In the genomic region with DNA sequence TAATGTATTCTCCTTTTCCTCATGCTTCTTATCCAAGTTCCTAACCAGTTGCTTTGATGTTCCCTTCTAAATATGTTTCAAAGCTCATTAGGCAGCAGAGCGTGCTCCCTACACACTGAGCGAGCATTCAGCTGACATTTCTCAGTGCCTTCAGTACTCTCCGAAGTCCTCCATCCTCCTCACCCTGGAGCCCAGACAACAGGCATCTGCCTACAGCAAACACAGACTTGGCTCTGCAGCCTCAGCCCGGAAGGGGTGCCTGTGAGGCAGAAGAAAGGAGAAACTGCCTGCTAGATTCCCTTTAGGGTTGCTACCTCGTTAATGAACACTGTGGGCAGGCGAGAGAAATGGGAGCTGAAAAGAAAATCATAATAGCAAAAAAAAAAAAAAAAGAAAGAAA, we compare ENCODE assay signal across 15 mouse cellular contexts. TPM values are rescaled to one million over a fixed set of nuclear protein-coding genes. Genes with fewer than 3 reads are reported as not detected.
A peak's percentile ranks its signal among the peaks of the same experiment; 100 is the strongest.
DNase-seq lines count a peak whose midpoint lies in the region; ATAC-seq and TF ChIP-seq lines count a peak whose summit lies in the region.
"Had no signal": no experiment of that assay in that cellular context is flagged by ENCODE, and none has a peak within 500 bp of the region (broad histone marks: within the 10 kb centered on the region; RNA-seq: fewer than 3 reads in every experiment).

No protein-coding gene starts in this region.

- no peak for TF ChIP-seq CTCF in midbrain, postnatal 0 days (IDR thresholded peaks at IDR 0.05)

- no peak overlapping the region for H3K4me3 ChIP-seq in hindbrain, embryonic 16.5 days (ENCODE audit: low read length)
- no peak overlapping the region for H3K4me3 ChIP-seq in hindbrain, embryonic 13.5 days
- no peak overlapping the region for H3K4me3 ChIP-seq in forebrain, embryonic 15.5 days
- H3K4me3 ChIP-seq in midbrain, postnatal 0 days (ENCODE audit: low read depth, low read length): no peak overlapping the region
- H3K4me3 ChIP-seq: limb, embryonic 12.5 days had no signal

- H3K27me3 ChIP-seq in hindbrain, embryonic 16.5 days (replicated peaks; ENCODE audit: control insufficient read depth, insufficient read depth, low read length): no peaks in the 10 kb centered on the region
- H3K27me3 ChIP-seq in hindbrain, embryonic 13.5 days: no peaks in the 10 kb centered on the region
- no peaks in the 10 kb centered on the region for H3K27me3 ChIP-seq in forebrain, embryonic 15.5 days
- H3K27me3 ChIP-seq in midbrain, postnatal 0 days (ENCODE audit: insufficient read depth, low read length): no peaks in the 10 kb centered on the region
- H3K27me3 ChIP-seq: limb, embryonic 12.5 days had no signal

- no peak overlapping the region for H3K4me2 ChIP-seq in hindbrain, embryonic 16.5 days (ENCODE audit: low read length)
- no peak overlapping the region for H3K4me2 ChIP-seq in hindbrain, embryonic 13.5 days
- no peak overlapping the region for H3K4me2 ChIP-seq in forebrain, embryonic 15.5 days (replicated peaks)
- no peak overlapping the region for H3K4me2 ChIP-seq in midbrain, postnatal 0 days (ENCODE audit: low read depth, low read length, poor library complexity, severe bottlenecking)
- H3K4me2 ChIP-seq: hindbrain, embryonic 14.5 days; limb, embryonic 12.5 days had no signal

- H3K9me3 ChIP-seq in hindbrain, embryonic 16.5 days (ENCODE audit: control insufficient read depth, low read length): no peaks in the 10 kb centered on the region
- H3K9me3 ChIP-seq in hindbrain, embryonic 13.5 days: no peaks in the 10 kb centered on the region
- H3K9me3 ChIP-seq in forebrain, embryonic 15.5 days: no peaks in the 10 kb centered on the region
- H3K9me3 ChIP-seq in midbrain, postnatal 0 days (ENCODE audit: low read length): no peaks in the 10 kb centered on the region
- H3K9me3 ChIP-seq: limb, embryonic 12.5 days had no signal

- H3K9ac ChIP-seq in hindbrain, embryonic 16.5 days (ENCODE audit: low read depth, low read length): no peak overlapping the region
- no peak overlapping the region for H3K9ac ChIP-seq in hindbrain, embryonic 13.5 days
- 0 out of 2 replicates have a peak overlapping the region, but pooled peaks have one; percentile 14 for H3K9ac ChIP-seq in forebrain, embryonic 15.5 days (replicated peaks)
- H3K9ac ChIP-seq in midbrain, postnatal 0 days (replicated peaks; ENCODE audit: low read length, poor library complexity, severe bottlenecking): no peak overlapping the region
- H3K9ac ChIP-seq: hindbrain, embryonic 14.5 days; limb, embryonic 12.5 days; liver, embryonic 14.5 days had no signal

- 51% methylated on average over 6 of the region's 6 CpGs for WGBS in hindbrain, embryonic 16.5 days
- WGBS in hindbrain, embryonic 13.5 days: 61% methylated on average over 6 of the region's 6 CpGs
- WGBS in forebrain, embryonic 15.5 days: 16% methylated on average over 6 of the region's 6 CpGs
- WGBS in midbrain, postnatal 0 days: 32% methylated on average over 6 of the region's 6 CpGs

- peak; percentile 60; the same call in 1 of the 2 replicates for ATAC-seq in hindbrain, embryonic 16.5 days
- ATAC-seq in hindbrain, embryonic 13.5 days (ENCODE audit: low FRiP score): no peak
- peak; percentile 77 for ATAC-seq in forebrain, embryonic 15.5 days (replicated peaks)
- ATAC-seq in midbrain, postnatal 0 days (ENCODE audit: low FRiP score): peak; percentile 66

- H3K27ac ChIP-seq in hindbrain, embryonic 16.5 days (ENCODE audit: low read depth, low read length): no peak overlapping the region
- H3K27ac ChIP-seq in hindbrain, embryonic 13.5 days: no peak overlapping the region
- peak overlapping the region; percentile 28 for H3K27ac ChIP-seq in forebrain, embryonic 15.5 days (replicated peaks)
- no peak overlapping the region for H3K27ac ChIP-seq in midbrain, postnatal 0 days (ENCODE audit: low read depth, low read length)
- H3K27ac ChIP-seq: hindbrain, embryonic 14.5 days; limb, embryonic 12.5 days; liver, embryonic 14.5 days had no signal

- peaks cover 11% of the 10 kb centered on the region for H3K4me1 ChIP-seq in hindbrain, embryonic 16.5 days (ENCODE audit: control insufficient read depth, insufficient read depth, low read depth, low read length)
- H3K4me1 ChIP-seq in hindbrain, embryonic 13.5 days (replicated peaks): peaks cover 11% of the 10 kb centered on the region
- peaks cover 18% of the 10 kb centered on the region for H3K4me1 ChIP-seq in forebrain, embryonic 15.5 days
- peaks cover 4% of the 10 kb centered on the region; the same call in 1 of the 2 replicates for H3K4me1 ChIP-seq in midbrain, postnatal 0 days (ENCODE audit: insufficient read depth, low read length)
- H3K4me1 ChIP-seq: limb, embryonic 12.5 days had no signal

- peak; percentile 73 for DNase-seq in brain, adult 2 months (ENCODE audit: low read depth, low spot score)
- peak; percentile 28 for DNase-seq in midbrain, postnatal 0 days (ENCODE audit: low spot score)
- DNase-seq in T-cell, adult 2 months (ENCODE audit: low spot score): no peak
- DNase-seq in B cell, adult 2 months: no peak
- no peak for DNase-seq in urinary bladder, postnatal 4 days (ENCODE audit: low spot score in 2 of 2)
- DNase-seq: cerebellum, adult 2 months; kidney, adult 8-10 months; lung, postnatal 10 days; thymus, adult 18-20 months had no signal

- no peaks in the 10 kb centered on the region for H3K36me3 ChIP-seq in hindbrain, embryonic 16.5 days (ENCODE audit: control insufficient read depth, insufficient read depth, low read length)
- H3K36me3 ChIP-seq in hindbrain, embryonic 13.5 days: no peaks in the 10 kb centered on the region
- H3K36me3 ChIP-seq in forebrain, embryonic 15.5 days: no peaks in the 10 kb centered on the region
- H3K36me3 ChIP-seq in midbrain, postnatal 0 days (ENCODE audit: insufficient read depth, low read length): no peaks in the 10 kb centered on the region
- H3K36me3 ChIP-seq: limb, embryonic 12.5 days had no signal

RNA-seq across cellular contexts. Expression of a gene that starts 57.2 kb away (rescaled TPM):
- polyA plus RNA-seq in hindbrain, embryonic 16.5 days (2015; fragmentation: Nextera tagmentation; extraction: Ambion mirVana): 10.3 and 11.3 TPM in 2 replicates
- polyA plus RNA-seq in hindbrain, embryonic 13.5 days (2015; fragmentation: Nextera tagmentation; extraction: Ambion mirVana): 6.8 and 7.1 TPM in 2 replicates
- 21.8 and 21.9 TPM in 2 replicates for polyA plus RNA-seq in forebrain, embryonic 15.5 days (2015; fragmentation: Nextera tagmentation; extraction: Ambion mirVana)
- 66.1 and 74.0 TPM in 2 replicates for total RNA-seq in midbrain, postnatal 0 days (2014; rRNA removed)
- polyA plus RNA-seq in midbrain, postnatal 0 days (2015; fragmentation: Nextera tagmentation; extraction: Ambion mirVana): 15.6 and 16.0 TPM in 2 replicates

Comparison
In these comparisons a context has a peak if more than half of its experiments do, and no peak if none do; other contexts are left out.
1. DNase-seq: peak in brain, adult 2 months (single experiment) and midbrain, postnatal 0 days (single experiment); none in T-cell, adult 2 months (single experiment), B cell, adult 2 months (0 of 2) and urinary bladder, postnatal 4 days (0 of 2).